Mouse (Mus musculus) midbrain, postnatal 0 days (tissue): ENCODE measurements around the gene Syt16. TPM values are rescaled to one million over a fixed set of nuclear protein-coding genes. Genes with fewer than 3 reads are reported as not detected.

Source experiments
- ATAC-seq: fragments of 200-750 bp; cut with Nextera tagmentation; 2 replicates; pipeline ENCODE4 v1.8.0; 2017; ENCODE audit warnings: moderate number of reproducible peaks, mild to moderate bottlenecking, moderate TSS enrichment, moderate library complexity; ENCODE audit not compliant: low FRiP score
- DNase-seq: peaks from one replicate; pipeline ENCODE4 v3.0.0-alpha.2; 2015; ENCODE audit warnings: low spot score
- H3K27ac ChIP-seq: fragments of 300-500 bp; sonication (generic); 2 replicates; pipeline ENCODE4 v1.5.1; 2014; ENCODE audit warnings: low read depth, mild to moderate bottlenecking, low read length, mixed read lengths
- H3K27me3 ChIP-seq: fragments of 300-500 bp; sonication (generic); 2 replicates; pipeline ENCODE4 v1.6.1; 2014; ENCODE audit warnings: low read length, control low read depth, mixed read lengths; ENCODE audit not compliant: insufficient read depth
- H3K36me3 ChIP-seq: fragments of 300-500 bp; sonication (generic); 2 replicates; pipeline ENCODE4 v1.6.1; 2014; ENCODE audit warnings: low read length, control low read depth, mixed read lengths; ENCODE audit not compliant: insufficient read depth
- H3K4me1 ChIP-seq: fragments of 300-500 bp; sonication (generic); 2 replicates; pipeline ENCODE4 v1.6.1; 2014; ENCODE audit warnings: mild to moderate bottlenecking, control low read depth, antibody characterized with exemption, low read length, mixed read lengths; ENCODE audit not compliant: insufficient read depth
- H3K4me2 ChIP-seq: fragments of 300-500 bp; sonication (generic); 2 replicates; pipeline ENCODE4 v1.6.1; 2014; ENCODE audit warnings: low read depth, mild to moderate bottlenecking, low read length, mixed read lengths; ENCODE audit not compliant: poor library complexity, severe bottlenecking
- H3K4me3 ChIP-seq: fragments of 300-500 bp; sonication (generic); 2 replicates; pipeline ENCODE4 v1.5.1; 2014; ENCODE audit warnings: low read depth, mild to moderate bottlenecking, low read length, moderate library complexity
- H3K9ac ChIP-seq: fragments of 300-500 bp; sonication (generic); replicated peaks from 2 replicates; pipeline ENCODE4 v1.6.1; 2014; ENCODE audit warnings: mild to moderate bottlenecking, low read length, moderate library complexity, mixed read lengths; ENCODE audit not compliant: poor library complexity, severe bottlenecking
- H3K9me3 ChIP-seq: fragments of 300-500 bp; sonication (generic); 2 replicates; pipeline ENCODE4 v1.6.1; 2016; ENCODE audit warnings: low read length, control low read depth
- CTCF ChIP-seq: IDR thresholded peaks from 2 replicates; pipeline ENCODE4 v1.5.1; 2016; ENCODE audit warnings: antibody characterized with exemption, mild to moderate bottlenecking
- WGBS: fragments of 180-500 bp; shearing (Covaris S2); extraction: QIAGEN DNeasy Blood & Tissue Kit; methylation state at CpG from one replicate; pipeline ENCODE4 v1.1.7; 2014; 5-methylcytosine and 5-hydroxymethylcytosine counted together
- polyA plus RNA-seq: library from polyadenylated mRNA; unstranded; fragments of >200 nt; fragmentation: Nextera tagmentation; extraction: Ambion mirVana; gene quantifications from 2 replicates; pipeline ENCODE4 v1.2.1, GENCODE M21; 2015
- total RNA-seq: library from RNA; depleted of rRNA; stranded (reverse); fragments of >200 nt; gene quantifications from 2 replicates; pipeline ENCODE4 v1.2.3, GENCODE M21; 2014

Syt16 gene
- total and polyA plus RNA-seq, 2 experiments from 2014 or later: 77.3 to 95.2 TPM

- no peak for DNase-seq
- H3K9ac ChIP-seq: no peak overlapping the region
Observed at GRCm38 (mm10) chr12:74094701-74095100, 97.2 kb downstream of the Syt16 start.

GRCm38 (mm10) chr12:74098572-74099290, 101.3 kb downstream of the Syt16 start:
- ATAC-seq (0 out of 2 replicates have a peak, but pooled peaks have one; percentile 56), DNase-seq (peak; percentile 80)
- H3K4me2 ChIP-seq: no peak overlapping the region
- H3K36me3 ChIP-seq: no peaks in the 10 kb centered on the region
- 28% methylated on average over 8 of the region's 8 CpGs for WGBS
- TF ChIP-seq CTCF: peak; percentile 22; the same call in 1 of the 2 replicates
- no peaks in the 10 kb centered on the region for H3K9me3 ChIP-seq
- H3K27ac ChIP-seq: peak overlapping the region; percentile 13
- peaks cover 3% of the 10 kb centered on the region for H3K4me1 ChIP-seq
- no peaks in the 10 kb centered on the region for H3K27me3 ChIP-seq
- no peak overlapping the region for H3K9ac ChIP-seq
- no peak overlapping the region for H3K4me3 ChIP-seq

More at GRCm38 (mm10) chr12:74094701-74095100, 97.2 kb downstream of the Syt16 start:
- H3K27me3 ChIP-seq: no peaks in the 10 kb centered on the region
- 86% methylated on average over 5 of the region's 5 CpGs for WGBS
- no peak overlapping the region for H3K4me3 ChIP-seq
- peaks cover 5% of the 10 kb centered on the region for H3K4me1 ChIP-seq
- H3K27ac ChIP-seq: no peak overlapping the region
- no peaks in the 10 kb centered on the region for H3K36me3 ChIP-seq
- H3K4me2 ChIP-seq: no peak overlapping the region
- no peak for TF ChIP-seq CTCF
- H3K9me3 ChIP-seq: no peaks in the 10 kb centered on the region
- no peak for ATAC-seq

- TF ChIP-seq CTCF: no peak
- no peaks in the 10 kb centered on the region; the same call in 1 of the 2 replicates for H3K4me1 ChIP-seq
- no peaks in the 10 kb centered on the region for H3K27me3 ChIP-seq
- H3K4me2 ChIP-seq: no peak overlapping the region
- peak; percentile 14 for DNase-seq
- H3K36me3 ChIP-seq: no peaks in the 10 kb centered on the region
- H3K9me3 ChIP-seq: no peaks in the 10 kb centered on the region
- peak; percentile 41; the same call in 1 of the 2 replicates for ATAC-seq
- 57% methylated on average over 6 of the region's 6 CpGs for WGBS
- H3K27ac ChIP-seq: peak overlapping the region; percentile 28; the same call in 1 of the 2 replicates
- no peak overlapping the region for H3K4me3 ChIP-seq
- H3K9ac ChIP-seq: no peak overlapping the region
Observed at GRCm38 (mm10) chr12:74105811-74106513, 108.5 kb downstream of the Syt16 start.

- H3K4me3 ChIP-seq: no peak overlapping the region
- H3K4me2 ChIP-seq: no peak overlapping the region
- no peak for DNase-seq
- no peaks in the 10 kb centered on the region for H3K27me3 ChIP-seq
- no peaks in the 10 kb centered on the region; the same call in 1 of the 2 replicates for H3K4me1 ChIP-seq
- no peaks in the 10 kb centered on the region for H3K9me3 ChIP-seq
- H3K9ac ChIP-seq: no peak overlapping the region
- H3K36me3 ChIP-seq: no peaks in the 10 kb centered on the region
- ATAC-seq: no peak
- no peak for TF ChIP-seq CTCF
- H3K27ac ChIP-seq: no peak overlapping the region
- WGBS: 52% methylated on average over 4 of the region's 4 CpGs
Observed at GRCm38 (mm10) chr12:74108663-74109081, 111.2 kb downstream of the Syt16 start.

- DNase-seq (peak; percentile 42), ATAC-seq (no peak)
- Histone ChIP-seq H3K27ac (no peak overlapping the region), H3K9ac (no peak overlapping the region), H3K4me3 (no peak overlapping the region), H3K4me2 (no peak overlapping the region), H3K9me3 (no peaks in the 10 kb centered on the region), H3K27me3 (no peaks in the 10 kb centered on the region), H3K36me3 (no peaks in the 10 kb centered on the region), H3K4me1 (no peaks in the 10 kb centered on the region; the same call in 1 of the 2 replicates)
- 53% methylated on average over 10 of the region's 10 CpGs for WGBS
- TF ChIP-seq CTCF: no peak
Observed at GRCm38 (mm10) chr12:74109462-74110068, 112.1 kb downstream of the Syt16 start.
